Mouse (Mus musculus) lung, postnatal 0 days (tissue): ENCODE data around the gene Utp6.
A peak's percentile ranks its signal among the peaks of the same experiment; 100 is the strongest.

ENCODE experiments used
- CTCF ChIP-seq: IDR thresholded peaks from 2 replicates; pipeline ENCODE4 v1.5.1; 2016; ENCODE audit warnings: antibody characterized with exemption, mild to moderate bottlenecking
- EP300 ChIP-seq: IDR thresholded peaks from 2 replicates; pipeline ENCODE4 v1.6.1; 2016; ENCODE audit warnings: antibody characterized with exemption, mild to moderate bottlenecking, control low read depth

DNA sequence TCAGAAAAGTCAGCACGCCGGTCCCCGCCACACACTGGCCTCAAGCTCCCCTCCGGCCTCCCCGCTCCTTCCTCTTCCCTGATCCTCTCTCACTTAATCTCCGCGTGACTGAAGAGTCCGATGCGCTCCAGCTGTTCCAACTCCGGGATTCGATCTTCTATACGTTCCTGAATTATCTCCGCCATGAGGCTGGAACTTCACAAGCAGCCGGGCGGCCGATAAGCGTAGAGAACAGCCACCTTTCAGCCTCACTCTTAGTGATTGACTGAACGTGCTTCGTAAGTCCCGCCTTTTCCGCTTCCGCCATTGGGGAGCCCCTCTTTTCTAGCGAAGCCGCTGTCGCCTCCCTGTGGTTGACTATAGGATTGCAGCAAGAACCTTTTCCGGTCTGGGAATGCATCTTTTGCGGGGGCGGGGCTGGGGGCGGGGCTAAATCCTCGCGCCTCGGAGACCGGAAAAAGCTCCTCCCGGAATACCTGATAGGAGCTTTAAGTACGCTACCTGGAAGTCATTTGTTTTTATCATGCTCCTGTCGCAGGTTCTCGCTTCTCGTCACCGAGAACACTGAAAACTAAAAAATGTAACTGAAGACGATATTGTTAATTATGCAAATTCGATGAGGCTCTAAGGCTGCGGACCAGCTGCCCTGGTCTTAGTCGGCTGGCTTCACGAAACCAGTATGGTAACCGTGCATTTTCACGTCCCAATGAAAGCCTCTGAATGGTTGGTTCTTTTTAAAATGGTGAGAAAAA is at the start of gene Utp6:
- TF ChIP-seq CTCF (peak; percentile 84), EP300 (0 out of 2 replicates have a peak, but pooled peaks have one; percentile 27)
